Mouse (Mus musculus): ENCODE results near the gene Il4.
A peak's percentile ranks its signal among the peaks of the same experiment; 100 is the strongest.

- no peak for TF ChIP-seq EP300 (optimal IDR thresholded peaks at IDR 0.05)
- peak; percentile 79 for TF ChIP-seq CTCF (IDR thresholded peaks at IDR 0.05; ENCODE audit: low read depth)
Observed at GRCm38 (mm10) chr11:53584849-53585248, 33.6 kb downstream of the Il4 start.

Data from stomach, postnatal 0 days (tissue).